Mouse (Mus musculus) CH12.LX (cell line): ENCODE measurements around the gene Cntrl. TPM values are rescaled to one million over a fixed set of nuclear protein-coding genes. Genes with fewer than 3 reads are reported as not detected.
A peak's percentile ranks its signal among the peaks of the same experiment; 100 is the strongest.

Experiments used
- DNase-seq: peaks from one replicate; pipeline ENCODE4 v3.0.0-alpha.2; 2013; ENCODE audit errors: extremely low read depth
- H3K27ac ChIP-seq: 2 replicates; pipeline ENCODE4 v1.5.1; 2012; ENCODE audit warnings: low read depth, mild to moderate bottlenecking, control low read depth, moderate library complexity; ENCODE audit not compliant: insufficient read depth
- H3K27me3 ChIP-seq: replicated peaks from 2 replicates; pipeline ENCODE3; 2012; ENCODE audit warnings: inconsistent platforms
- H3K36me3 ChIP-seq, 2 experiments: replicated peaks in 1 of 2; 2 replicates each; pipeline versions ENCODE3 to v1.6.1; 2012; ENCODE audit warnings: inconsistent platforms in 1 of 2, low read length in 1 of 2, mild to moderate bottlenecking in 1 of 2, mixed read lengths in 1 of 2, moderate library complexity in 1 of 2; ENCODE audit not compliant: control insufficient read depth in 1 of 2, insufficient read depth in 1 of 2
- H3K4me1 ChIP-seq, 2 experiments: 2 replicates each; pipeline ENCODE4 v1.6.1; 2012; ENCODE audit warnings: inconsistent platforms in 1 of 2, moderate library complexity in 1 of 2; ENCODE audit not compliant: insufficient read depth in 2 of 2, control insufficient read depth in 1 of 2
- H3K4me2 ChIP-seq: 2 replicates; pipeline ENCODE4 v1.6.1; 2012; ENCODE audit warnings: low read depth, mild to moderate bottlenecking, control low read depth; ENCODE audit not compliant: poor library complexity, insufficient read depth, severe bottlenecking
- H3K4me3 ChIP-seq, 3 experiments: fragments of 150-350 bp in 1 of 3; sonication (generic) in 1 of 3; replicated peaks in 1 of 3; 2 replicates each; pipeline versions ENCODE3 to v1.5.1; 2011 to 2012; ENCODE audit warnings: low read depth in 2 of 3, low read length in 2 of 3, mild to moderate bottlenecking in 2 of 3, moderate library complexity in 2 of 3, control low read depth in 1 of 3, improper control_type of control experiment in 1 of 3, inconsistent platforms in 1 of 3, mixed read lengths in 1 of 3; ENCODE audit not compliant: poor library complexity in 1 of 3
- H3K79me2 ChIP-seq: replicated peaks from 2 replicates; pipeline ENCODE4 v1.6.1; 2012; ENCODE audit warnings: mild to moderate bottlenecking, moderate library complexity; ENCODE audit not compliant: control insufficient read depth, poor library complexity, insufficient read depth, severe bottlenecking; ENCODE audit errors: extremely low read depth
- H3K9ac ChIP-seq: 2 replicates; pipeline ENCODE4 v1.6.1; 2012; ENCODE audit warnings: low read depth, mild to moderate bottlenecking, control low read depth, moderate library complexity; ENCODE audit not compliant: insufficient read depth
- H3K9me3 ChIP-seq: replicated peaks from 2 replicates; pipeline ENCODE3; 2012; ENCODE audit warnings: low read length, inconsistent platforms, mixed read lengths
- BHLHE40 ChIP-seq: IDR thresholded peaks from 2 replicates; pipeline ENCODE4 v1.6.1; 2011; ENCODE audit warnings: mild to moderate bottlenecking, low read depth, low read length, improper control_type of control experiment
- CTCF ChIP-seq, 2 experiments: IDR thresholded peaks in 1 of 2; conservative IDR thresholded peaks in 1 of 2; 2 replicates each; pipeline ENCODE4 v1.5.1; 2011 to 2012; ENCODE audit warnings: low read depth in 2 of 2, low read length in 2 of 2, improper control_type of control experiment in 1 of 2, inconsistent platforms in 1 of 2, mild to moderate bottlenecking in 1 of 2, moderate library complexity in 1 of 2
- E2F4 ChIP-seq: IDR thresholded peaks from 2 replicates; pipeline ENCODE4 v1.6.1; 2011; ENCODE audit warnings: low read depth, low read length, improper control_type of control experiment; ENCODE audit not compliant: insufficient replicate concordance
- EP300 ChIP-seq: IDR thresholded peaks from 2 replicates; pipeline ENCODE4 v1.6.1; 2011; ENCODE audit warnings: low read length, improper control_type of control experiment
- ETS1 ChIP-seq: conservative IDR thresholded peaks from 2 replicates; pipeline ENCODE4 v1.6.1; 2012; ENCODE audit warnings: low read depth, mild to moderate bottlenecking, inconsistent platforms, low read length, improper control_type of control experiment, moderate library complexity
- GABPA ChIP-seq: IDR thresholded peaks from 2 replicates; pipeline ENCODE4 v1.6.1; 2012; ENCODE audit warnings: low read depth, low read length, improper control_type of control experiment, inconsistent platforms; ENCODE audit not compliant: insufficient replicate concordance
- IRF4 ChIP-seq: IDR thresholded peaks from 2 replicates; pipeline ENCODE4 v1.6.1; 2014; ENCODE audit warnings: low read depth, mild to moderate bottlenecking, inconsistent platforms, low read length, improper control_type of control experiment
- MAFK ChIP-seq: IDR thresholded peaks from 2 replicates; pipeline ENCODE4 v1.6.1; 2011; ENCODE audit warnings: low read length, improper control_type of control experiment; ENCODE audit not compliant: insufficient replicate concordance
- MEF2A ChIP-seq: IDR thresholded peaks from 2 replicates; pipeline ENCODE4 v1.6.1; 2014; ENCODE audit warnings: low read depth, mild to moderate bottlenecking, inconsistent platforms, low read length, improper control_type of control experiment, borderline replicate concordance
- NRF1 ChIP-seq: IDR thresholded peaks from 2 replicates; pipeline ENCODE4 v1.6.1; 2014; ENCODE audit warnings: low read depth, mild to moderate bottlenecking, inconsistent platforms, low read length, improper control_type of control experiment, moderate library complexity
- POLR2AphosphoS2 ChIP-seq: IDR thresholded peaks from 2 replicates; pipeline ENCODE4 v1.6.1; 2011; ENCODE audit warnings: low read depth, low read length, improper control_type of control experiment
- UBTF ChIP-seq: IDR thresholded peaks from 2 replicates; pipeline ENCODE4 v1.6.1; 2012; ENCODE audit warnings: low read depth, mild to moderate bottlenecking, inconsistent platforms, low read length, improper control_type of control experiment, moderate library complexity
- USF1 ChIP-seq: IDR thresholded peaks from 2 replicates; pipeline ENCODE4 v1.6.1; 2014; ENCODE audit warnings: low read depth, mild to moderate bottlenecking, inconsistent platforms, low read length, improper control_type of control experiment
- ZKSCAN1 ChIP-seq: IDR thresholded peaks from 2 replicates; pipeline ENCODE4 v1.6.1; 2012; ENCODE audit warnings: low read depth, inconsistent platforms, low read length, improper control_type of control experiment, borderline replicate concordance
- ZMIZ1 ChIP-seq: IDR thresholded peaks from 2 replicates; pipeline ENCODE4 v1.6.1; 2012; ENCODE audit warnings: low read depth, mild to moderate bottlenecking, inconsistent platforms, low read length, improper control_type of control experiment
- dilution Hi-C: fragments of 300-500 bp; cut with MboI; formaldehyde crosslinking; loops from 2 replicates; pipeline ENCODE4 v1.14.3; 2020; ENCODE audit warnings: low sequenced_read_pairs; ENCODE audit not compliant: extremely low pct_unique_long_range_greater_than_20kb, extremely low pct_ligation_motif_present
- in situ Hi-C: fragments of 300-500 bp; cut with MboI; formaldehyde crosslinking; loops from 3 replicates; pipeline ENCODE4 v1.14.3; 2019; ENCODE audit warnings: low sequenced_read_pairs, low pct_ligation_motif_present, low pct_unique_long_range_greater_than_20kb, mixed read lengths
- polyA plus RNA-seq: library from polyadenylated mRNA; unstranded; fragments of >175 nt; gene quantifications from 2 replicates; pipeline ENCODE4 v1.2.1, GENCODE M21; 2012; ENCODE audit warnings: low read depth; ENCODE audit not compliant: insufficient read length
- total RNA-seq, 2 experiments: library from RNA; depleted of rRNA; stranded (reverse); fragments of 300-350 nt in 1 of 2; fragments of >200 nt in 1 of 2; gene quantifications; 2 replicates each; pipeline ENCODE4 v1.2.3; 2012 to 2014

The Cntrl gene
- total and polyA plus RNA-seq, 3 experiments, result 55.6 to 69.7 (median 64.5) TPM

DNA sequence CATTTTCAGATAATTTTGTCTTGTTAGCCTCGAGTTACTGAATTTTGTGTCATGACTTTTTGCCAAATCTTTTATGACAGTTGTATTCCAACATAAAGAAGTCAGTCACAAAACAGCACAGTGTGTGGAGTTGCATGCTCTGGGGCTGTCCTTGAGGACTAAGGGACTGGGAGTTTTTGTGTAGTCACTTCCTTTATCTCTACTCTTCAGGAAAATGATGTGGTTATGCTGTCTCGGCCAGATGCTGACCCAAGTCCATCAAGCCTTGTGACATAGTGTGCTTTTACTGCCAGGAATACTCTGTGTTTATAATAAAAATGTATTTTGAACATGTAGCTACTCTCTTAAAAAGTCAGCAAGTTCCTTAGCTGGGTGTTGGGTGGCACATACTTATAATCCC, 47.7 kb downstream of the Cntrl start:
- no peak for DNase-seq
- peaks cover 21 to 88% of the 10 kb centered on the region in 2 experiments for H3K4me1 ChIP-seq
- H3K36me3 ChIP-seq, result peaks cover 56 to 84% of the 10 kb centered on the region in 2 experiments
- TF ChIP-seq IRF4, result peak; percentile 40; the same call in 1 of the 2 replicates
- TF ChIP-seq ZMIZ1, result no peak
- TF ChIP-seq EP300, result peak; percentile 59; the same call in 1 of the 2 replicates
- TF ChIP-seq E2F4, result no peak
- no peak; the same call in 1 of the 2 replicates for TF ChIP-seq ETS1
- TF ChIP-seq CTCF (conservative IDR thresholded peaks at IDR 0.05 in 1 of 2, IDR thresholded peaks at IDR 0.05 in 1 of 2; ENCODE audit: low read depth in 2 of 2, low read length in 2 of 2), result no peak
- TF ChIP-seq MAFK, result no peak
- TF ChIP-seq, all 38 proteins: peak for 2
- H3K9me3 ChIP-seq, result no peaks in the 10 kb centered on the region
- H3K9ac ChIP-seq, result no peak overlapping the region
- no peak overlapping the region for H3K4me3 ChIP-seq
- no peaks in the 10 kb centered on the region for H3K27me3 ChIP-seq
- peaks cover 4% of the 10 kb centered on the region; the same call in 1 of the 2 replicates for H3K79me2 ChIP-seq
- dilution Hi-C loops, result no loop called here
- in situ Hi-C loops, result no loop called here
- peak overlapping the region; percentile 13; the same call in 1 of the 2 replicates for H3K27ac ChIP-seq
- H3K4me2 ChIP-seq, result no peak overlapping the region

DNA sequence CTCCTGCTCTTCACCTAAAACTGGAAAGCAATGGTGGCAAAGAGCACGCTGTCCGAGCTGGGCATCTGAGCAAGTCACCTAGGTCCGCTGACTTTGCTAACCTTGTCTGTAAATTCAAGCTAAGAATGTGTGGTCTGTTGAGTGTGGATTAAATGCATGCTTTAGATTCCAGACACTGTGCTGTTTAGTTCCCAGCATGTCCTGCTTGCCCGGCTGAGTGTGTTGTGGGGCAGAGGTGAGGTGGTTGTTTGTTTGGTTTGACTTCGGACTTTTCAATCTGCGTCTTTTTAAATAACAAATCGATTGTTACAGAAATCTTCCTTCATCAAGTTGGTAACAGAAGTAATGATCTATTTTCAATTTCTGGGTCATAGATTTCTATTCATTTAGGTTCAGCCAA, 48.5 kb downstream of the Cntrl start:
- H3K27ac ChIP-seq, result no peak overlapping the region
- H3K4me1 ChIP-seq, result peaks cover 21 to 91% of the 10 kb centered on the region in 2 experiments
- H3K79me2 ChIP-seq, result peaks cover 4% of the 10 kb centered on the region; the same call in 1 of the 2 replicates
- H3K9me3 ChIP-seq, result no peaks in the 10 kb centered on the region
- H3K36me3 ChIP-seq, result peaks cover 55 to 82% of the 10 kb centered on the region in 2 experiments
- in situ Hi-C loops, result no loop called here
- no peak overlapping the region for H3K9ac ChIP-seq
- no peak overlapping the region for H3K4me3 ChIP-seq
- H3K4me2 ChIP-seq, result no peak overlapping the region
- TF ChIP-seq POLR2AphosphoS2 (no peak), ZKSCAN1 (no peak), EP300 (no peak), MAFK (no peak), GABPA (no peak), MEF2A (no peak), UBTF (no peak), BHLHE40 (no peak), NRF1 (no peak), USF1 (no peak)
- dilution Hi-C loops, result no loop called here
- no peaks in the 10 kb centered on the region for H3K27me3 ChIP-seq
- no peak for DNase-seq
